Mouse (Mus musculus) kidney, postnatal 0 days (tissue): ENCODE results near the gene Selenom. TPM values are rescaled to one million over a fixed set of nuclear protein-coding genes. Genes with fewer than 3 reads are reported as not detected.

ENCODE experiments used
- ATAC-seq: fragments of 200-750 bp; cut with Nextera tagmentation; replicated peaks from 2 replicates; pipeline ENCODE4 v1.8.0; 2017; ENCODE audit warnings: low read depth, moderate number of reproducible peaks, moderate TSS enrichment, moderate library complexity; ENCODE audit not compliant: low FRiP score
- DNase-seq: peaks from one replicate; pipeline ENCODE4 v3.0.0-alpha.2; 2016; ENCODE audit warnings: low spot score
- H3K27ac ChIP-seq: fragments of 300-500 bp; sonication (generic); 2 replicates; pipeline ENCODE4 v1.5.1; 2014; ENCODE audit warnings: mild to moderate bottlenecking
- H3K27me3 ChIP-seq: fragments of 300-500 bp; sonication (generic); 2 replicates; pipeline ENCODE4 v1.6.1; 2014; ENCODE audit warnings: low read length, mixed read lengths; ENCODE audit not compliant: insufficient read depth
- H3K36me3 ChIP-seq: fragments of 300-500 bp; sonication (generic); 2 replicates; pipeline ENCODE4 v1.6.1; 2014; ENCODE audit warnings: low read length, mixed read lengths; ENCODE audit not compliant: insufficient read depth
- H3K4me1 ChIP-seq: fragments of 300-500 bp; sonication (generic); replicated peaks from 2 replicates; pipeline ENCODE4 v1.6.1; 2014; ENCODE audit warnings: antibody characterized with exemption, low read length, mixed read lengths; ENCODE audit not compliant: insufficient read depth
- H3K4me2 ChIP-seq: fragments of 300-500 bp; sonication (generic); 2 replicates; pipeline ENCODE4 v1.6.1; 2014; ENCODE audit warnings: mild to moderate bottlenecking, low read length, moderate library complexity, mixed read lengths
- H3K4me3 ChIP-seq: fragments of 300-500 bp; sonication (generic); replicated peaks from 2 replicates; pipeline ENCODE4 v1.5.1; 2014; ENCODE audit warnings: low read depth, low read length
- H3K9ac ChIP-seq: fragments of 300-500 bp; sonication (generic); 2 replicates; pipeline ENCODE4 v1.6.1; 2014; ENCODE audit warnings: low read depth, low read length
- H3K9me3 ChIP-seq: fragments of 300-500 bp; sonication (generic); replicated peaks from 2 replicates; pipeline ENCODE4 v1.6.1; 2016; ENCODE audit warnings: low read length, inconsistent platforms, mixed read lengths
- CTCF ChIP-seq: IDR thresholded peaks from 2 replicates; pipeline ENCODE4 v1.5.1; 2016; ENCODE audit warnings: antibody characterized with exemption, low read depth, mild to moderate bottlenecking, moderate library complexity
- WGBS: fragments of 180-500 bp; shearing (Covaris S2); extraction: QIAGEN DNeasy Blood & Tissue Kit; methylation state at CpG from one replicate; pipeline ENCODE4 v1.1.7; 2014; 5-methylcytosine and 5-hydroxymethylcytosine counted together
- polyA plus RNA-seq: library from polyadenylated mRNA; unstranded; fragments of >200 nt; fragmentation: Nextera tagmentation; extraction: Ambion mirVana; gene quantifications from 2 replicates; pipeline ENCODE4 v1.2.1, GENCODE M21; 2015

Selenom gene
- polyA plus RNA-seq, 1 experiment from 2014 or later, result 124 TPM

- Histone ChIP-seq H3K9ac (no peak overlapping the region), H3K4me1 (no peaks in the 10 kb centered on the region), H3K27me3 (no peaks in the 10 kb centered on the region), H3K4me3 (no peak overlapping the region), H3K4me2 (no peak overlapping the region), H3K27ac (no peak overlapping the region), H3K36me3 (no peaks in the 10 kb centered on the region), H3K9me3 (no peaks in the 10 kb centered on the region)
- no peak for ATAC-seq
- DNase-seq, result no peak
- no peak for TF ChIP-seq CTCF
- 76% methylated on average over 7 of the region's 7 CpGs for whole genome bisulfite sequencing
Observed at GRCm38 (mm10) chr11:3486349-3486748, 28.1 kb upstream of the Selenom start.

DNA sequence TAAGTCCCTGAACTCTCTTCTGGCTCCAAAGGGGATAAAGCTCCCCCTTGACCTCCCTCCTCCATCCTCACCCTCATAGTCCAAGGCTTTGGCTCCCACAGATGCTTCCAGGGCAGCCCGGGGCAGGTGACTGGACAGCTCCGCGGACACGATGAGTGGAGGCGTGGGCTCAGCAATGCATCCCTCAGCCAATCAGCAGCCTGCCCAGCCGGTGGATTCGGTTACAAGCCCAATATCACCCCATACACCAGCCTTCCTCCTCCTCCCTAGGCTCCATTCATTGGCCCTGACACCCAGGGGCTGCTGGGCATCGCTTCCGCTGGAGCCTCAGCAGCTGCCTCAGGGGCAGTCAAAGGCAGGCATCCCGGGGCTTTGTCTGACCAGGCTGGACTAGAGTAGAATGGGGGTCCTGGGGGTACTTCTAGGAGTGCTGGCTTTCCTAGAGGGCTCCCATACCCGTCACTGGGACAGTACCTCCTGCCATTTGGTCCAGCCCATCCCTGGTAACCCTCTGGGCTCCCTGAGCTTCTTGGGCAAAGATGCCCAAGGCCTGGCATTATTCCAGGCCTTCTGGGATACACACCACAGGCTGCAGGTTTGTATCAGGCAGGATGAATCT, 26.4 kb upstream of the Selenom start, which contains the start of gene Pla2g3:
Gene Pla2g3, plus strand, starts transcription at position 333 of the 619 bp plus-strand sequence.
- Histone ChIP-seq H3K27me3 (no peaks in the 10 kb centered on the region), H3K4me1 (no peaks in the 10 kb centered on the region), H3K9ac (no peak within 1 kb of the TSS), H3K4me3 (no peak within 1 kb of the TSS), H3K27ac (no peak within 1 kb of the TSS), H3K9me3 (no peaks in the 10 kb centered on the region), H3K4me2 (no peak within 1 kb of the TSS), H3K36me3 (no peaks in the 10 kb centered on the region)
- ATAC-seq (no peak), DNase-seq (peak; percentile 26)
- 12% methylated on average over 11 of the region's 11 CpGs for WGBS
- no peak for TF ChIP-seq CTCF

GRCm38 (mm10) chr11:3489036-3489435, 25.4 kb upstream of the Selenom start:
- ATAC-seq (no peak), DNase-seq (no peak)
- Histone ChIP-seq H3K27me3 (no peaks in the 10 kb centered on the region), H3K36me3 (no peaks in the 10 kb centered on the region), H3K4me1 (no peaks in the 10 kb centered on the region), H3K4me2 (no peak overlapping the region), H3K9me3 (no peaks in the 10 kb centered on the region), H3K9ac (no peak overlapping the region), H3K4me3 (no peak overlapping the region), H3K27ac (no peak overlapping the region)
- no peak for TF ChIP-seq CTCF
- WGBS, result 85% methylated on average over 5 of the region's 5 CpGs

GRCm38 (mm10) chr11:3492748-3493147, 21.7 kb upstream of the Selenom start:
- TF ChIP-seq CTCF, result no peak
- Histone ChIP-seq H3K4me2 (no peak overlapping the region), H3K9ac (no peak overlapping the region), H3K4me3 (no peak overlapping the region), H3K27me3 (no peaks in the 10 kb centered on the region), H3K4me1 (no peaks in the 10 kb centered on the region), H3K9me3 (no peaks in the 10 kb centered on the region), H3K36me3 (no peaks in the 10 kb centered on the region), H3K27ac (no peak overlapping the region)
- DNase-seq (no peak), ATAC-seq (no peak)
- 51% methylated on average over 4 of the region's 4 CpGs for WGBS

- DNase-seq, result no peak
- 76% methylated on average over 17 of the region's 17 CpGs for WGBS
- ATAC-seq, result no peak
- H3K9me3 ChIP-seq, result no peaks in the 10 kb centered on the region
- no peak overlapping the region for H3K4me3 ChIP-seq
- H3K9ac ChIP-seq, result no peak overlapping the region
- H3K4me1 ChIP-seq, result no peaks in the 10 kb centered on the region
- TF ChIP-seq CTCF, result no peak
- no peak overlapping the region for H3K4me2 ChIP-seq
- H3K27ac ChIP-seq, result no peak overlapping the region
- H3K27me3 ChIP-seq, result no peaks in the 10 kb centered on the region
- H3K36me3 ChIP-seq, result no peaks in the 10 kb centered on the region
Observed at GRCm38 (mm10) chr11:3494857-3495256, 19.6 kb upstream of the Selenom start.

- H3K9ac ChIP-seq, result no peak overlapping the region
- no peaks in the 10 kb centered on the region for H3K36me3 ChIP-seq
- H3K9me3 ChIP-seq, result no peaks in the 10 kb centered on the region
- no peak for ATAC-seq
- DNase-seq, result no peak
- no peaks in the 10 kb centered on the region for H3K4me1 ChIP-seq
- H3K4me2 ChIP-seq, result no peak overlapping the region
- 85% methylated on average over 14 of the region's 14 CpGs for WGBS
- no peaks in the 10 kb centered on the region for H3K27me3 ChIP-seq
- no peak overlapping the region for H3K27ac ChIP-seq
- no peak overlapping the region for H3K4me3 ChIP-seq
- TF ChIP-seq CTCF, result no peak
Observed at GRCm38 (mm10) chr11:3495496-3495895, 19.0 kb upstream of the Selenom start.

GRCm38 (mm10) chr11:3496756-3497155, 17.7 kb upstream of the Selenom start:
- WGBS, result 35% methylated on average over 5 of the region's 5 CpGs
- Histone ChIP-seq H3K36me3 (no peaks in the 10 kb centered on the region), H3K4me3 (no peak overlapping the region), H3K27me3 (no peaks in the 10 kb centered on the region), H3K9me3 (no peaks in the 10 kb centered on the region), H3K27ac (peak overlapping the region; percentile 60), H3K4me2 (no peak overlapping the region), H3K4me1 (no peaks in the 10 kb centered on the region), H3K9ac (no peak overlapping the region)
- DNase-seq, result no peak
- peak; percentile 49; the same call in 1 of the 2 replicates for ATAC-seq
- TF ChIP-seq CTCF, result no peak
